Mouse (Mus musculus): ENCODE results near the gene Prickle3. TPM values are rescaled to one million over a fixed set of nuclear protein-coding genes. Genes with fewer than 3 reads are reported as not detected.

The Prickle3 gene
- 14.1 and 14.7 TPM in 2 replicates for polyA plus RNA-seq (2015; fragmentation: Nextera tagmentation; extraction: Ambion mirVana)

DNA sequence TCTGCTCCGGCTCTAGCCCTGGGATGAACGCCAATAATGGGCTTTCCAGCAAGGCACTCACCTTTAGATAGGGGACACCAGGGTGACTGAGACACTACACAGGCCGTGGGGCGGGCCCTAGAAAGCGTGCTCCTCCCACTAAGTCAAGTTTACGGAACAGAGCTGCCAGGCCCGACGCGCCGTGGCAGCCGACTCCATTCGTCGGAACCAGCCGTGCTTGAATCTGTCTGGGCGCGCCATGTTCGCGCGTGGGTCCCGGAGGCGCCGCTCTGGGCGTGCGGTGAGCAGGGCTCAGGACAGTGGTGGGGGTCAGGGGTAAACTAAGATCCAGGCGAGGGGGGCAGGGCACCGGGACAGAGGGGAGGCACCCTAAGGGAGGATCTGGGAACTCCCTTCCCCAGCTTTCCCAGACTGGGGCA lies at the start of gene Prickle3:
Prickle3 (plus strand) TSS at position 40 of the 419 bp plus-strand sequence.
- no peaks in the 10 kb centered on the region for H3K36me3 ChIP-seq (ENCODE audit: insufficient read depth, low read length)
- 18% methylated on average over 26 of the region's 26 CpGs for WGBS
- ATAC-seq (ENCODE audit: low FRiP score, low TSS enrichment): peak; percentile 58; the same call in 1 of the 2 replicates

GRCm38 (mm10) chrX:7610035-7610434 lies 47.0 kb upstream of the Prickle3 start:
- WGBS: 31% methylated on average over 21 of the region's 21 CpGs
- 0 out of 2 replicates have a peak overlapping the region, but pooled peaks have one; percentile 43 for H3K9ac ChIP-seq (replicated peaks; ENCODE audit: low read length)

More for the DNA sequence above, at the start of gene Prickle3:
- Histone ChIP-seq H3K9me3 (ENCODE audit: low read length) (no peaks in the 10 kb centered on the region), H3K27ac (ENCODE audit: low read length) (peak within 1 kb of the TSS; percentile 91), H3K4me1 (ENCODE audit: insufficient read depth, low read length) (peaks cover 9% of the 10 kb centered on the region), H3K4me2 (replicated peaks; ENCODE audit: low read depth, low read length) (peak within 1 kb of the TSS; percentile 56), H3K4me3 (ENCODE audit: low read length) (peak within 1 kb of the TSS; percentile 56), H3K27me3 (ENCODE audit: insufficient read depth, low read length) (no peaks in the 10 kb centered on the region), H3K9ac (replicated peaks; ENCODE audit: low read length) (peak within 1 kb of the TSS; percentile 75)

GRCm38 (mm10) chrX:7610536-7611258 lies 46.4 kb upstream of the Prickle3 start:
- Histone ChIP-seq H3K36me3 (ENCODE audit: insufficient read depth, low read length) (no peaks in the 10 kb centered on the region), H3K27ac (ENCODE audit: low read length) (no peak overlapping the region), H3K27me3 (ENCODE audit: insufficient read depth, low read length) (no peaks in the 10 kb centered on the region; the same call in 1 of the 2 replicates), H3K4me3 (ENCODE audit: low read length) (peak overlapping the region; percentile 43), H3K4me2 (replicated peaks; ENCODE audit: low read depth, low read length) (peak overlapping the region; percentile 67), H3K9me3 (ENCODE audit: low read length) (no peaks in the 10 kb centered on the region; the same call in 1 of the 2 replicates), H3K4me1 (ENCODE audit: insufficient read depth, low read length) (no peaks in the 10 kb centered on the region), H3K9ac (replicated peaks; ENCODE audit: low read length) (peak overlapping the region; percentile 43; the same call in 1 of the 2 replicates)
- 25% methylated on average over 26 of the region's 26 CpGs for WGBS
- 0 out of 2 replicates have a peak, but pooled peaks have one; percentile 42 for ATAC-seq (ENCODE audit: low FRiP score, low TSS enrichment)

More at GRCm38 (mm10) chrX:7610035-7610434, 47.0 kb upstream of the Prickle3 start:
- Histone ChIP-seq H3K9me3 (ENCODE audit: low read length) (no peaks in the 10 kb centered on the region), H3K4me2 (replicated peaks; ENCODE audit: low read depth, low read length) (peak overlapping the region; percentile 67), H3K36me3 (ENCODE audit: insufficient read depth, low read length) (no peaks in the 10 kb centered on the region), H3K27me3 (ENCODE audit: insufficient read depth, low read length) (no peaks in the 10 kb centered on the region; the same call in 1 of the 2 replicates), H3K4me1 (ENCODE audit: insufficient read depth, low read length) (no peaks in the 10 kb centered on the region), H3K4me3 (ENCODE audit: low read length) (peak overlapping the region; percentile 43), H3K27ac (ENCODE audit: low read length) (no peak overlapping the region)
- ATAC-seq (ENCODE audit: low FRiP score, low TSS enrichment): no peak

- Histone ChIP-seq H3K27me3 (ENCODE audit: insufficient read depth, low read length) (no peaks in the 10 kb centered on the region), H3K27ac (ENCODE audit: low read length) (no peak overlapping the region), H3K4me3 (ENCODE audit: low read length) (no peak overlapping the region), H3K9me3 (ENCODE audit: low read length) (no peaks in the 10 kb centered on the region; the same call in 1 of the 2 replicates), H3K4me2 (replicated peaks; ENCODE audit: low read depth, low read length) (no peak overlapping the region), H3K36me3 (ENCODE audit: insufficient read depth, low read length) (no peaks in the 10 kb centered on the region), H3K4me1 (ENCODE audit: insufficient read depth, low read length) (no peaks in the 10 kb centered on the region), H3K9ac (replicated peaks; ENCODE audit: low read length) (no peak overlapping the region)
- ATAC-seq (ENCODE audit: low FRiP score, low TSS enrichment): no peak
- 83% methylated on average over 12 of the region's 12 CpGs for whole genome bisulfite sequencing
Measured at GRCm38 (mm10) chrX:7617889-7618551, 39.0 kb upstream of the Prickle3 start.

DNA sequence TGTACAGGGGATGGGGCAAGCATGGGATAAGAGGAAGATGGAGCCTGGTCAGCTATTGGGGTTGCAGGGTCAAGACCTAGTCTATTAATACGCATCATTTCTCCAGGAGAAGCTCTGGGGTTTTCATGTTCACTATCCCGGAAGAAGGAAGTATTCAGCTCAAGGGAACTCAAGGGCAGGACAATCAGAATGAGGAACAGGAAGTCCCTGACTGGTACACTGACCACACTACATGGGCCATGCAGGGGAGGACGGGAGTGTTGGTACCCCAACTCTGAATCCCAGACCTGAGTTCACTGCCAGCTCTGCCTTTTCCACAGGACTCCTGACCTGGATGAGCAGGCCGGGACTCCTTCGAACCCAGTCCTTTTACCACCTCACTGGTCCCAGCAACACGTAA lies 24.5 kb upstream of the Prickle3 start:
- ATAC-seq (ENCODE audit: low FRiP score, low TSS enrichment): no peak
- 93% methylated on average over 6 of the region's 6 CpGs for WGBS

GRCm38 (mm10) chrX:7635101-7635500 lies 22.0 kb upstream of the Prickle3 start:
- WGBS: 72% methylated on average over 3 of the region's 3 CpGs
- Histone ChIP-seq H3K4me3 (ENCODE audit: low read length) (no peak overlapping the region), H3K4me2 (replicated peaks; ENCODE audit: low read depth, low read length) (no peak overlapping the region), H3K27ac (ENCODE audit: low read length) (no peak overlapping the region), H3K36me3 (ENCODE audit: insufficient read depth, low read length) (no peaks in the 10 kb centered on the region), H3K4me1 (ENCODE audit: insufficient read depth, low read length) (no peaks in the 10 kb centered on the region), H3K9me3 (ENCODE audit: low read length) (no peaks in the 10 kb centered on the region), H3K9ac (replicated peaks; ENCODE audit: low read length) (no peak overlapping the region), H3K27me3 (ENCODE audit: insufficient read depth, low read length) (no peaks in the 10 kb centered on the region; the same call in 1 of the 2 replicates)
- no peak for ATAC-seq (ENCODE audit: low FRiP score, low TSS enrichment)

More for the DNA sequence above, 24.5 kb upstream of the Prickle3 start:
- Histone ChIP-seq H3K9me3 (ENCODE audit: low read length) (no peaks in the 10 kb centered on the region), H3K4me1 (ENCODE audit: insufficient read depth, low read length) (no peaks in the 10 kb centered on the region), H3K4me2 (replicated peaks; ENCODE audit: low read depth, low read length) (no peak overlapping the region), H3K9ac (replicated peaks; ENCODE audit: low read length) (no peak overlapping the region), H3K27me3 (ENCODE audit: insufficient read depth, low read length) (no peaks in the 10 kb centered on the region), H3K4me3 (ENCODE audit: low read length) (no peak overlapping the region), H3K36me3 (ENCODE audit: insufficient read depth, low read length) (no peaks in the 10 kb centered on the region), H3K27ac (ENCODE audit: low read length) (no peak overlapping the region)

DNA sequence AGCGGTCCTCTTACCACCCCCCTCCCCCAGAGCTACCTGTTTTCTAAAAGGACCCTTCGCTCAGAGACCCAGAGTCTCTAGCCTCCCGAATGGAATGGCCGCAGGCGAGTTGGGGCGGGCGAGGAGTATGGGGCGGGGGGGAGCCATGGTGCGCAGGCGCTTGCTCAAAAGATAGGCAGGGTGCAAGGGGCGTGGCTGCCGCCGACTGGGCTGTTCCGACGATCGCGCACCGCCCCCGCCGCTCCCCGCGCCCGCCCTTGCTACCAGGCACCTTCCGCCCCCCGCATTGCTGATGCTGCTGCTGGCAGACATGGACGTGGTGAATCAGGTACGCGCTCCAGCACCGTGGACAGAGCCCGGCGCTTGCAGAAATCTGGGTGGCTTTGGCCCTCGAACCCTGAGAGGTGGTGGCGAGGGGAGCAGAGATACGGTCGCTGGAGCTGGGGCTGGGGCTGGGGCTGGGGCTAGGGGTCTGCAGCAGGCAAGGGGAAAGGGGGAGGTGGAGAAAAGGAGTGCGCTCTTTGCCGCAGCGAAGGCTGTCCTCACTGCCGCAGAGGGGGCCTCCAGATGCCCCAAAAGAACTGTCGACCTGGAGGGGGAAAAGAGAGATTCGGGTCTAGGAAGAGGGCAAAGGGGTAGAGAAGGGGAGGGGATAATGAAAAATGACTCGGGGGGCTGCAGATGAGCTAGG lies 18.5 kb upstream of the Prickle3 start, which contains the start of gene Syp:
Syp (plus strand) TSS at position 71 of the 691 bp plus-strand sequence.
- Histone ChIP-seq H3K36me3 (ENCODE audit: insufficient read depth, low read length) (no peaks in the 10 kb centered on the region), H3K4me1 (ENCODE audit: insufficient read depth, low read length) (no peaks in the 10 kb centered on the region), H3K27me3 (ENCODE audit: insufficient read depth, low read length) (no peaks in the 10 kb centered on the region; the same call in 1 of the 2 replicates), H3K9ac (replicated peaks; ENCODE audit: low read length) (no peak within 1 kb of the TSS), H3K9me3 (ENCODE audit: low read length) (no peaks in the 10 kb centered on the region), H3K27ac (ENCODE audit: low read length) (no peak within 1 kb of the TSS), H3K4me2 (replicated peaks; ENCODE audit: low read depth, low read length) (peak within 1 kb of the TSS; percentile 53), H3K4me3 (ENCODE audit: low read length) (peak within 1 kb of the TSS; percentile 39)
- 26% methylated on average over 37 of the region's 42 CpGs for WGBS
- peak; percentile 87 for ATAC-seq (ENCODE audit: low FRiP score, low TSS enrichment)

GRCm38 (mm10) chrX:7639536-7640325 lies 17.3 kb upstream of the Prickle3 start:
- Histone ChIP-seq H3K36me3 (ENCODE audit: insufficient read depth, low read length) (no peaks in the 10 kb centered on the region), H3K9ac (replicated peaks; ENCODE audit: low read length) (no peak overlapping the region), H3K4me3 (ENCODE audit: low read length) (no peak overlapping the region), H3K27ac (ENCODE audit: low read length) (no peak overlapping the region), H3K4me2 (replicated peaks; ENCODE audit: low read depth, low read length) (no peak overlapping the region), H3K9me3 (ENCODE audit: low read length) (no peaks in the 10 kb centered on the region), H3K4me1 (ENCODE audit: insufficient read depth, low read length) (no peaks in the 10 kb centered on the region), H3K27me3 (ENCODE audit: insufficient read depth, low read length) (no peaks in the 10 kb centered on the region; the same call in 1 of the 2 replicates)
- 32% methylated on average over 13 of the region's 13 CpGs for WGBS
- no peak for ATAC-seq (ENCODE audit: low FRiP score, low TSS enrichment)

GRCm38 (mm10) chrX:7640785-7641184 lies 16.3 kb upstream of the Prickle3 start:
- no peaks in the 10 kb centered on the region for H3K36me3 ChIP-seq (ENCODE audit: insufficient read depth, low read length)

More at GRCm38 (mm10) chrX:7640785-7641184, 16.3 kb upstream of the Prickle3 start:
- ATAC-seq (ENCODE audit: low FRiP score, low TSS enrichment): no peak
- Histone ChIP-seq H3K9me3 (ENCODE audit: low read length) (no peaks in the 10 kb centered on the region), H3K27ac (ENCODE audit: low read length) (no peak overlapping the region), H3K4me2 (replicated peaks; ENCODE audit: low read depth, low read length) (no peak overlapping the region), H3K4me1 (ENCODE audit: insufficient read depth, low read length) (no peaks in the 10 kb centered on the region), H3K9ac (replicated peaks; ENCODE audit: low read length) (no peak overlapping the region), H3K4me3 (ENCODE audit: low read length) (no peak overlapping the region), H3K27me3 (ENCODE audit: insufficient read depth, low read length) (no peaks in the 10 kb centered on the region; the same call in 1 of the 2 replicates)
- WGBS: 37% methylated on average over 12 of the region's 12 CpGs

Measured in kidney, embryonic 16.5 days (tissue).